Mouse (Mus musculus) small intestine, adult 2 months (tissue): ENCODE data around the gene Szrd1.
A peak's percentile ranks its signal among the peaks of the same experiment; 100 is the strongest.

Experiments used
- CTCF ChIP-seq: fragments of 200-500 bp; IDR thresholded peaks from 2 replicates; pipeline ENCODE4 v1.5.1; 2012; ENCODE audit warnings: low read depth, mild to moderate bottlenecking, control low read depth, inconsistent platforms, low read length, moderate library complexity, mixed read lengths; ENCODE audit not compliant: insufficient replicate concordance, insufficient read length; ENCODE audit errors: extremely low read depth
- POLR2A ChIP-seq: fragments of 200-500 bp; IDR thresholded peaks from 2 replicates; pipeline ENCODE4 v1.6.1; 2012; ENCODE audit warnings: low read depth, mild to moderate bottlenecking, control low read depth, inconsistent platforms, low read length, moderate library complexity

DNA sequence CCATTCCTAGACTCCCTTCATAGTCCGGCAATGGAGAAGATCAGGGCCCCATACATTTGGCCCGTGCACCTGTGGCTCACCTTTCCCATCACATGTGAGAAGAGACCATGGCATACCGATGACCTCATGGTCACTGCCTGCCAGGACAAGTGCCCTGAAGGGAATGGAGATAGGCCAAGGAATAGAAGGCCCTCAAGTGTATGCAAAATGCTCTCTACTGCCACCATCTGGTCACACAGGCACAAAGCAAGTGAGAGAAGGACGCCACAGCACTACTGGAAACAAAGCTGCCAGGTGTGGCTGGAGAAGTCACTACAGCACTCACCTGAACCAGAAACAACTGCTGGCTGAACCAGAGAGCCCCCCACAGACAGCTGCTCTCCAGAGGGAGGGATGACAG lies 69.8 kb downstream of the Szrd1 start:
- TF ChIP-seq CTCF (peak; percentile 83; the same call in 1 of the 2 replicates), POLR2A (no peak)
